Mouse (Mus musculus): ENCODE measurements around the gene Smyd1. TPM values are rescaled to one million over a fixed set of nuclear protein-coding genes. Genes with fewer than 3 reads are reported as not detected.
"Not testable (repeated sequence)": the region's sequence is repeated elsewhere in the genome, so short reads cannot be mapped to it uniquely, and the experiment has no call there.

The Smyd1 gene
- total RNA-seq, 2 experiments from 2014 or later: 0.58 to 0.94 TPM

DNA sequence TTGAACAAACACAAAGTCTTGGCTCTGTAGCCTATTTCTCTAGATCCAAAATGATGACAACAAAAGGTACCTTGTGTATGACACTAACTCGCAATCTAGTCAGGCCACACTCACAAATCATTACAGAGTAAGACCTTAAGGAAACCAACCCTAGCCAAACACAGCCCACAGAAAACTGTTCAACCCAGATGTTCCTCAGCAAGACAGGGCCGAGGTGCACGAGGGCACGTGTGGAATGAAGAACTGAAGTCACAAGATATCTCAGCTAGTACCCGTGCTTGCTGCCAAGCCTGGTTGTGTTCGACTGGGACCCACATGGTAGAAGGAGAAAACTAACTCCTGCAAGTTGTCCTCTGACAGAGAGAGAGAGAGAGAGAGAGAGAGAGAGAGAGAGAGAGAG is 7.8 kb upstream of the Smyd1 start:
- DNase-seq (ENCODE audit: low spot score in 2 of 2): no peak

DNA sequence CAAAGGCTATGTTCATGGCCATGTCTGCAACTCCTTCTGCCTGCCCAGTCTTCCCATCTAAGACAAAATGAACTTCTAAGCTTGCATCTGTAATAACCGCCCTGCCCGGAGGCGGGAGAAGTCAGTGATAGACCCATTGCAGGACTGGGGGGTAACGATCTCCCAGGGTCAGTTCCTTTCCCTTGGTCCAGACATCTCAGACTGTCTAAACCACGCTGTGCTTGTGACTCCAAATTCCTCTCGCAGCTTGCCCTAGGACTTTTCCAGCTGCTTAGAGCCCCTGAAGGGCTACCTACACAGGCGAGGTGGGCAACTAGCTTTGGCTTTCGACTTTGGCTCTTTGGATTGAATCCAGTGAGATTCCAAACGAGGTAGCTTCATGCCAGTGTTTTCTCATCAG is 2.8 kb upstream of the Smyd1 start:
- no peak for DNase-seq (ENCODE audit: low spot score in 2 of 2)

DNA sequence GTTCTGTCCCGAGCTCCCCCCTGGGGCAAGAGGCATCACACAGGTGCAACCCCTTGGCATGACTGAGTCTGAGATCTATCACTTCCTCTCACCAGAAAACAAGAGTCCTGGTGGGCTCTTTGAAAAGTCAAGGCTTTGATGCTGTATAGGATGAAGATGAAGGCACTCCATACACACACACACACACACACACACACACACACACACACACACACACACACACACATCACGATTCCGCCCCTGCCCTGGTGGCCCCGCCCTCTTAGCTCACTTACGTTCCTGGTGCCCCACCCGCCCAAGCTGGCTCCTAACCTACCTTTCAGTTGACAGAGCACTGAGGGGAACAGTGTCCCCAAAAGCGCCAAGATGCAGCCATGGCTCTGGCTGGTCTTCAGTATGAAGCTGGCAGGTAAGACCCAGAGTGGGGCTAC is 473 bp upstream of the Smyd1 start, which contains the start of gene Cd8b1:
Gene Cd8b1, plus strand, starts transcription at position 298 of the 431 bp plus-strand sequence.
- no peak for DNase-seq (ENCODE audit: low spot score in 2 of 2)

DNA sequence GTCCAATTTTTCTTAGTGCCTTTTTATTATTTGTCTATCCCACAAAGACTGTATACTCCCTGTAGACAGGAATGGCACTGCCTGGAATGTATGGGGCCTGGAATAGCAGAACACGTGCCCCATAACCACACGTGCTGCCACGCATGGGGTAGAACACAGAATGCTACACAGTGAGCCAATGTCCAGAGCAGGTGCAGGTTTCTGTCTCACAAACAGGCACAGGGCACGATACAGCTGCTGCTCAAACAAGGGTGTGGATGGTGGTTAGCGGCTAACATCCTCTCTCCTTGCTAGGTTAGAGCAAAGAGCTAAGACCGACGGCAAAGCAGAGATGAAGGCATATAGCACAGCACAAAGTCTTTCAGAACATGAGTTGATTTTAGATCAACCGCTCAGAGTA is 14.5 kb downstream of the Smyd1 start:
- no peak for DNase-seq (ENCODE audit: low spot score in 2 of 2)

DNA sequence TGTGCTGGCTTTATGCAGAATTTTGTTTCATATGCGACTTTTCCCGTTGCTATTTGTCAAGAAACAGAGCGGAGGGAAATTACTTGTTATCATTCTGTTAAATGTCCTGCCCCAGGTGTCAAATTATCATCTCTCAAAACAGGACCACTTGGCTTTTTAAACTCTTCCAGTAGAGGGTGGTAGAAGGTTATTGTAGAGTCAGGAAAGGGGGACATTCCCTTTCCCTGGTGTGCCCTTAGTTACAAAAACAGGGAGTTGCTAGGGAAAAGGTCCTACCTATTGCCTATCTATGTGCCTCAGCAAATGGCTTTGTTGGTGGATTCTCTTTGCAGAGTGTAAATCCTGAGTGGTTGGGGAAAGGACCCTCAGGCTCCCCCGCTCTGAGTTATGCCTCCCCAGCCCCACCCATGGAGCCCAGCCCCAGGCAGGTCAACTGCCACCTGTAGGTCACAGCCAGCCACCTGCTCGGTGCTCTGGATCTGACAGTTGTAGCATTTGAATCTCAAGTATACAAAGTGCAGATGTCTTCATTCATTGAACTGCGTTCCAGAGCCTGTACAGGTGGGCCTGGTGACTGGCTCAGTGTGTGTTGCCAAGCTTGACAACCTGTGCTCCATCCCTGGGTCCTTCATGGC is 19.8 kb downstream of the Smyd1 start:
- peak in 1 of 2 experiments; percentile 9 for DNase-seq (ENCODE audit: low spot score in 2 of 2)

DNA sequence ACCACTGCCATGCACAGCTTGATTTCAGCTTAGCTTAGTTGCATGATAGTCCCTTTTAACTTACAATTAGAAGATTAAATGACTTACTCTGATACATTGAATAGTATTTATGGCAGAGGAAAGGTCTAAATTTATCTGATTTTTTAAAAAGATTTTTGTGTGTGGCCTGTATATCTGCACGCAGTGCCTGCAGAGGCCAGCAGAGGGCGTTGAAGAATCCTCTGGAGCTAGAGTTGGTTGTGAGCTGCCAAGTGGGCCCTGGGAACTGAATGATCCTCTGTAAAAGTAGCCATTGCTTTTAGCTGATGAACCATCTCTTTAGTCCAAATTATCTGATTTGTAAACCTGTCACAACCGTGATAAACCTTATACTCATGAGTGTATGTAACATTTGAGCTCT is 23.3 kb downstream of the Smyd1 start:
- DNase-seq (ENCODE audit: low spot score in 2 of 2): no peak

DNA sequence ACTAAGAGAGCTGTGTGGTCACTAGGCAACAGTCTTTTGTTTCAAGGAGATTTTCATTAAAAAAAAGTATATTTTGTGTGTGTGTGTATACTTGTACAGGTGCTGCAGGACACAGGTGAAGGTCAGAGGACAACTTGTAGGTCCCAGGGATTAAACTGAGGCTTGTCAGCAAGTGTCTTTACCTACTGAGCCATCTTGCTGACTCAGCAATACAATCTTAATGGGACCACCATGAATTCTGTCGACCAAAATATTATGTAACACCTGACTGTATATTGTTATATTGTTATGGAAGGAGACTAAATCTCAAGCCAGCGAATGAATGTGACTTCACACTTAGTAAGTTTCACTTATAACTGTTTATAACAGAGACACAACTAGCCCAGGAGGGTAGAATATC is 24.0 kb downstream of the Smyd1 start:
- no peak for DNase-seq (ENCODE audit: low spot score in 2 of 2)

DNA sequence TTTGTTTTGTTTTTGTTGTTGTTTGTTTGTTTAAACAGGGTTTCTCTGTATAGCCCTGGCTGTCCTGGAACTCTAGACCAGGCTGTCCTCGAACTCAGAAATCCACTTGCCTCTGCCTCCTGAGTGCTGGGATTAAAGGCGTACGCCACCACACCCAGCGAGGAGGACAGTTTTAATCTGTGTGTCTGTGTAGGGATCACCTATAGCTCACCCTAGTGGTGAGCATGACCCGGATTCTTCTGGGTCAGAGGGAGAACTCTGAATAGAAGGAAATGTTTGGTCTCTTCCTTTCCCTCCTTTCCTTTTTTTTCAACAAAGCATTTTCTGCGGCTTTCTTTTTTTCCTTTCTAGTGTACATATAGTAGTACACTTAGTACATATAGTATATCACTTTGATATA is 26.7 kb downstream of the Smyd1 start:
- DNase-seq (ENCODE audit: low spot score in 2 of 2): no peak

DNA sequence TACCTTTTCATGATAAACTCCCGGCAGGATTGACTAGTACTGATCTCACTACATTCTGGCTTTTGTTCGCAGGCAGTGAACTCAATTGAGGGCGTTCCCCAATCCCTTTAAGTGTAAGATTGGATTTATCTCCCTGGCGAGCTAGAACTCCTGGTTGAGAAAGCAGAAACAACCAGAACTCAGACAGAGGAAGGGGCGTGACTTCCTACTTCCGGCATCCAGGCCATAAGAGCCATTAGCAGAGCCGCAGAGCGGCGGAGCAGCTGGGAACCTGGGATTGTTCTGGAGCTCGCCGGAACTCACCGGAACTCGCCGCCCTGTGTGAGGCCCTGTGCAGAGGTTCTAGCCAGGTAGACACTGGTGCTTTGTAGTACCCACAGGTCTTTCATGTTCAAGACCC is 28.5 kb downstream of the Smyd1 start:
- DNase-seq (ENCODE audit: low spot score in 2 of 2): no peak

DNA sequence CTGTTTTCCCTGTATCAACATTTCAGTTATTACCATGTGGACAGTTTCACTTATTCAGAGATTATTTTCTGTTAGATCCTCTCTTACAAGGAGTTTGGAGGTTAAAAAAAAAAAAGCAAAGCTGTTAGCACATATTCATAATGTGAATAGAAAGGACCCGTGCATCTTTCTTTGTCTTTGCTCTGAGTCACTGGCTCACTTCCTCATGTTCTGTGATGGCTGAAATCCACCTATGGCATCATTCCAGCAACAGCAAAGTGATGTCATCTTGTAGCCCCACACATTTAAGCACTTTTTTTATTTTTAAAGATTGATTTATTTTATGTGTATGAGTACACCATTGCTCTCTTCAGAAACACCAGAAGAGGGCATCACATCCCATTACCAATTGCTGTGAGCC is 42.6 kb downstream of the Smyd1 start:
- no peak for DNase-seq (ENCODE audit: low spot score in 2 of 2)

DNA sequence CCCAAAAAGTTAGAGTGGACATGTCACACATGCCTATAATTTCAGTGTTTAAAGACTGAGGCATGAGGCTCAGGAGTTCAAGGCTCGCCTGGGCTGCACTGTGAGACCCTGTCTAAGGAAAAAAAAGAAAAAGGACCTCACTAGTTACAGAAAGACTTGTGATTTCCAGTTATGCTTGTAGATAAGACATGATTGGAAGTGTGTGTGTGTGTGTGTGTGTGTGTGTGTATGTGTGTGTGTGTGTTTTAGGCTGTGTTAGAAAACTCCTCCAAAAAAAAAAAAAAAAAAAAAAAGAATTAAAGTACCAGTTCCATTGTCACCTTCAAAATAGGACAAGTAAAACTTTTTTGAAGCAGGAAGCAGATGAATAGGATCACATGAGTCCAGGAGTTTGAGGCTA is 47.4 kb downstream of the Smyd1 start:
- DNase-seq (ENCODE audit: low spot score in 2 of 2): no peak

DNA sequence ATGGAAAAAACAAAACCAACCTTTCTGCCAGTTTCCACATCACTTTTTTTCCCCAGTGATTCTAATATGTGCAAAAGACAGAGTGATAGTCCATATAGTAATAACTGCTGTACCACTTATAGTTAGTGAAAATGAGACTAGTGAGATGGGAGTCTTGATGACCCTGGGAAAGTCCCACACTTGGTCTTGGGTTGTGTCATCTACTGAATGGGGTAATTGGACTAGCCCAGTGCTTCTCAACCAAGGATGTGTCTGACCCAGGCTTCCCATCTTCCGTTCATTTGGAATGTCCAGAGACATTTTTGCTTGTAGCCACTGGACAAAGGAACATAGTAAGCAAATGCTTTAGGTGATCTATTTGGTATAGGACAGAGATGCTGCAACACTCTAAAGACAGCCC is 48.3 kb downstream of the Smyd1 start:
- no peak for DNase-seq (ENCODE audit: low spot score in 2 of 2)

DNA sequence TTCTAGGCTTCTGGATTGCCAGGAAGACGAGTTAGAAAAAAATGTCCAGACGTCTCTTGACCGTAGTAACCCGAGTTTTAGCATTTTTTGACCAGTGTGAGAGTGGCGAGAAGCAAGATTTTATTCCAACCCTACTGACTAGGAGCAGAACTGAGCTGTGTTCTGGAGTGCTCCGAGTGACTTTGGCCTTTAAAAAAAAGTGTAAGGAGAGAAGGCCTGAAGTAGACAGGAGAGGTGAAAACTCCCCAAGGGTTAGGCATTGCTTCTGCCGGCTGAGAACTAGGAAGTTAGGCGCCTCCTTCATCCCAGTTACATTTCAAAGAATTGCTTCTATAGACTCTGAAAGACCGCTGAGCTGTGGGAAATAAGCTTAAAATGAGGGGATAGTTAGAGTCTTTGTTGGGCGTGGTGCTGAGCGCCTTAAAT is 49.7 kb downstream of the Smyd1 start:
- peak in 1 of 2 experiments; percentile 3 for DNase-seq (ENCODE audit: low spot score in 2 of 2)

DNA sequence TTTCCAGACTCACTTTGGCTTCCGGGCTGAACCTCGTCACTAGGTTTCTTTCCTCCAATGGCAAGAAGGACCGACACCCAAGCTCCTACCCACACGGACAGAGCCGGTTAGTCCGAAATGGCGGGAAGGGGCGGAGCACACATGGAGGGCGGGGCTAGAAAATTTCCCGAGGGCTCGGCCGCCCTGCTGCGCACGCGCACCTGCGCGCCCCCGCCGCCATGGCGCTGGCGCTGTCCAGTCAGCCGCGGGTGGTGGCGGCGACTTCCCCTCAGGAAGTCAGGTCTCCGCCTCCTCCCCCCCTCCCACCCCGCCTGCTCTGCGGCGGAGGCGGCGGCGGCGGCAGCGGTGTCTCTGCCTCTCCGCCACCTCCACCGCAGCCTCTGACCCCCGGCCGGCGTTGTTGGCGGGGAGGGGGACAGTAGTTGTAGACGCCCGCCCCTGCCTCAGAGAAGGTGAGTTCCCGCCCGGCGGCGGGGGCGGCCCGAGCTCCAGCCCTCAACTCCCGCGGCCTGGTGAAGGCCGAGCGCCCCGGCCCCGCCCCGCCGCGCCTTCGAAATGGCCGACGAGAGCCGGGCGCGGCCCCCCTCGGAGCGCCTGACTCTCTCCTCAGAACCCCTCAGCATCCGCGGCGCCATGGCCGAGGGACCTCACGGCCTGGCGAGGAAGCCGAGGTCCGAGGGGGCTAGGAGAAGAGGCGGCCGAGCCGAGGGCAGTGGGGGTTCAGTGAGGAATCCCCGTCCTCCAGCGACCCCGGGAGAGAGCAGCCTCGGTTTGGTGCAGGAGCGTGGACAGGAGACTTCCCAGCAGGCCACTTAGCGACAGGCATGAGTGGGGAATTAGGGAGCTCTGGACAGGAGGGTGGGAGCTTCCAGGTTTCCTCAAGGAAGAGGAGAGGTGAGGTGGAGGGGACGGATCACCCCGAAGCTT is 50.4 kb downstream of the Smyd1 start, which contains the start of gene Krcc1:
Gene Krcc1, plus strand, starts transcription at position 289 of the 927 bp plus-strand sequence.
- peak; percentile 94 to 97 for DNase-seq (ENCODE audit: low spot score in 2 of 2)

DNA sequence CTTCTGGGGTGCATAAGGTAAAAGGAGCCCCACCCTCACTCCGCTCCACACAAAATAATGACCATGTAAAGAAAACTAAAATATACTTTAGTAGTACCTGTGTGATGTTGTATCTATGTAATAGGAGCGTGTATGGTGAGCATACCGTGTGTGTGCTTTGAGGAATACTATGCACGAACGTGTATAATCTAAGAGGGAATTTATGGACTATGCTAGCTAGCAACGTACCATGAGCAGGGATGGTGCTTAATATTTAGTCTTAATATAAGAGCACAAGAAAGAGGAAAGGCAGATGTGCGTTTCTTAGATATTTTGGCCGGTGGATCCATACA is 51.0 kb downstream of the Smyd1 start:
- no peak for DNase-seq (ENCODE audit: low spot score in 2 of 2)

DNA sequence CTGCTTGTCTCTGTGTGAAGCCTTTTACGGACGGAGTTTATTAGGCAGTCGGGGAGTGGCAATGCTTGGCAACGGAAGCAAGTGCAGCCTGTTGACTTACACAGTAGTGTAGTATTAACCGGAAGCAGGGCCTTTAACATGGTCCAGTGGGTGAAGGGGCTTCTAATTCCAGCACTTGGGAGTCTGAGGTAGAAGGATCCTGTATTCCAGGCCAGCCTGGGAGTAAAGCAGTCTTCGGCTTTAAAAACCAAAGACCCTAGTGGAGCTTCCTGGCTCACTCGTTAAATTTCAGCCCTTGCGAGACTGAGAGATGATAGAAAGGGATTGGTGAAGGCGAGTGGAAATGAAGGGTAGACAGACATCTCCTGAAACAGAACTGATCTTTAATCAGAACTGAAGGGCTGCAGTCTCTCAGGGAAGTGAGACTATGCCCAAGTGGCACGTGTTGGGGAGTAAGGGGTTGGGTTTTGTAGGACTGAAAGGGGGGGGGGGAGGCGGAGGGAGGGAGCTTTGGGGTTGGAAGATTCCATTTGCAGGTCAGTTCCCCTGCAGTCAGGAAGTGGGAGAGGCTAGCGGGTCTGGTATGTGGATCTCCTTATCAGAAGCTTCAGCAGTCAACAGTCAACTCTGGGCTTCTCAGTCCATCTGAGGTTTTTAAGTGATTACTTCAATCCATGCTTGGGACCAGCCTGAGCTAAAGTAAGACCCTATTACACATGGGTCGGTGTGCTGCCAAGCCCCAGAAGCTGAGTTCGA is 51.6 kb downstream of the Smyd1 start:
- DNase-seq (ENCODE audit: low spot score in 2 of 2): peak in 1 of 2 experiments; percentile 11

DNA sequence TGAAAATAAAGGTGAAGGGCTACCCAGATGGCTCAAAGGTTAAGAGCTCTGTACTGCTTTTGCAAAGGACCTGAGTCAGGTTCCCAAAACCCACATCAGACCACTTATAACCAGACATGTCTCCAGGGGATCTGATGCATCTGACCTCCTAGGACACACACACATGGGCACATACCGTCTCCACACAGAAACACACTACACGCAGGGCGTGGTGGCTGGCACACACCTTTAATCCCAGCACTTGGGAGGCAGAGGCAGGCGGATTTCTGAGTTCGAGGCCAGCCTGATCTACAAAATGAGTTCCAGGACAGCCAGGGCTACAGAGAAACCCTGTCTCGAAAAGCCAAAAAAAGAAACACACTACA is 52.4 kb downstream of the Smyd1 start:
- not testable (repeated sequence) for DNase-seq (ENCODE audit: low spot score in 2 of 2)

DNA sequence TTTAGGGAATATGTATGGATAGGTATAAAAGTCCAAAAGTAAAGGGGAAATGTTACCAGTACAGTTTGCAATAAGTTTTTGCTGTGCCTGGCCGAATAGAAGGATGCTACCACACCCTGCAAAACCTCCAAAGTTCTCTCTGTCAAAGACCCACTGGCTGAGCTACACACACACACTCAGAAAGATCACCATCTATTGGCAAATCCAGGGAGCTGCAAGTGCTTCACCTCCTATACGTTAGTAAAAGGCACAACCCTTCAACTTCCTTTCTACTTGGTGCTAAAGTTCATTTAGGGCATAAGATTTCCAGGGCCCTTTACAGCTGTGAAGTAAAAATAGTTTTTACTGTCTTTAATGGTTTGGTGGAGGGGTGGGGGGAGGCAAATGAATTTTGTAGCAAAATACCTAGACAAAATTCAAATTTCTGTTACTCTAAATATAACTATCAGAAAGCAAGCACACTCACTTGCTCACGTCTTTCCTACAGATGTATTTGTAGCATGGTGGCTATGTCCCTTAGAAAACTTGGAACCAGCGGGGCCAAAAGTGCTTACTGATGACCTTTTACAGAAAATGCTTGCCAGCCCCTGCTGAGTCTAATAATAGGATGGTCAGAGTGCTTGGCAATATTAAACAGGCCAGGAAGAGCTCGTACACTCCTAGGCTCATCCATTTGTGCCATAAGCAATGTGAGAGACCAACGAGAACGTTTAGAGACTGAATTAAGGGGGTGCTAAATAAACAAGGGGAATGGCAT is 52.9 kb downstream of the Smyd1 start:
- DNase-seq (ENCODE audit: low spot score in 2 of 2): peak in 1 of 2 experiments; percentile 7

DNA sequence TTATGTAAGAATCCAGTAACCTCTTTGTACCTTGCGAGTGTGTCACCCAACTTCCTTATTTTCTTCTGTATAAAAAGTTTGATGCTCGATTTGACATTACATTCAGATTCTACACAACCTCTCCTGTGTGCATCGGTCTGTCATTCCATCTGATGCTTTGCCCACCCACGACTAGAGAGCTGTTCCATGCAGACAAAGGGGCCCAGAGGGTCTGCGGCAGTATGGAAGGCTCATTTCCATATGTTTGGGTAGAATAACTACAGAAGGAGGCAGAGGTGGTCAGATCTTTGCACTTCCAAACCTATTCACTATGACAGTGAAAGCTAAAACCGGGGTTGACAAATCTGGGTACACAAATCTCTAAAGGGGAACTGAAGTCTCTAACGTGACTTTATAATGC is 54.4 kb downstream of the Smyd1 start:
- DNase-seq (ENCODE audit: low spot score in 2 of 2): not testable (repeated sequence)

DNA sequence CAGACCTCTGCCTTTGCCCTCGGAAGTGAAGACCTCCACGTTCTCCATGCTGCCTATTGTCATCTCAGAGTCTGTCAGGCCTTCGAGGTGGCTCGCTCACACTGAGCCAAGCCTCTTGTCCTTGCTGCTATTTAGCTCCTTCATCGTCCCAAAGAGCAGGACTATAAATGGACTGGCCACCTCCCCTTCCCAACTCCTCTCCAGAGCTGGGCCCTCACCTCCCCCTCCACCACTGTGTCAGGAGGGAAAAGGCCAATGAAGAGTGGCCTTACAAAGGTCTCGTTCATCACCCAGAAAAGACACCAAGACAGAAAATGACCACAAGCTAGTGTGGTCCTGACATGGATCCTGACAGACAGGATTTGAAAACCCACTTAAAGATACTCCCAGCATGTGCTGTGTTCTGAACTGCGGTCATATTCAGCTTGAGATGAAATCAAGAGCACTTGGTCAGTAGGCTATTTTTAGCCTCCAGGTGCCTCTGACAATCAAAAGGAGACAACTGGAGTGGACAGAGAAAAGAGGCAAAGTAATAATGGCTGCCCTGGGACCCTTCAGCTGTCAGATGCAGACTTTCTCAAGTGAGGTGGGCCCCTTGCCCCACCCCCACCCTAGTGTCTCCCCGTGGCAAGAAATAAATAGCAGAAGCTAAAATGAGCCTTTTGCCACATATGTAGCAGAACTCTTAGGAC is 59.7 kb downstream of the Smyd1 start:
- DNase-seq (ENCODE audit: low spot score in 2 of 2): no peak
